Mouse (Mus musculus): ENCODE data around the gene Ppm1l.

- TF ChIP-seq GATA1 (IDR thresholded peaks at IDR 0.05; ENCODE audit: borderline replicate concordance, low read length) = no peak
- no peak for TF ChIP-seq FLI1 (IDR thresholded peaks at IDR 0.05; ENCODE audit: low read length)
These were observed 167.9 kb downstream of the Ppm1l start for GRCm38 (mm10) chr3:69484582-69484981.

All from megakaryocyte, embryonic 14.5 days (primary cell).